Mouse (Mus musculus) gastrocnemius, postnatal 14 days (tissue): ENCODE data around the gene Rhoc. TPM values are rescaled to one million over a fixed set of nuclear protein-coding genes. Genes with fewer than 3 reads are reported as not detected.

Experiments
- DNase-seq: peaks from one replicate; pipeline ENCODE4 v3.0.0; 2021; ENCODE audit warnings: mixed read lengths
- intact Hi-C: fragments of 180-260 bp; cut with DNase I; formaldehyde crosslinking; loops from one replicate; pipeline ENCODE4 v1.15.1; 2025; ENCODE audit warnings: low total_unique reads
- total RNA-seq, 2 experiments: library from RNA; stranded (reverse); gene quantifications; 2 replicates each; pipeline ENCODE4 v1.2.3; 2021

Rhoc gene
- total RNA-seq, 2 experiments from 2014 or later, result 59.8 to 78.3 TPM

DNA sequence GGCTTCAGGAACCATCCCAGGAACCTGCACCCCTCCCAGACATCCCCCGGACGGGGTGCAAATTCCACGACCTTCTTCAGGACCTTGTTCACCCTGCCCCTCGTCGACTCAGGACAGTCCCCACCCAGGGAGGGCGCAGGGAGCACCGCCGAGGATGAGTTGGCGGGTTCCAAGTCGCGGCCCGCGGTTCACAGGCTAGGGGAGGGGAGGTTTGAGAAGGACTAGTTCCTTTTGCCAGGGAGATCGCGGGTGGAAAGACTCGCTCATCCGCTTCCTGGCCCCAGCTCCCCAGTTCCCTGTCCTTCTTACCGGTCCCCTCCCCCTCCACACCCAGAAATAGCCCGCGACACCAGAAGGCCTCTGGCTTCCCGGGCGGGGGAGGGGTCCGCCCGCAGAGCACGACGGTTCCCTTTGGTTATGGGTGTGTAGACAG, 6.7 kb upstream of the Rhoc start, which contains the start of gene Fam19a3:
Gene Fam19a3, minus strand, starts transcription at position 370 of the 433 bp plus-strand sequence.
- intact Hi-C loops, result loop anchor here (10.0 kb wide), 1 partner anchor 183 kb away; the partner anchor contains the start of gene Wnt2b

DNA sequence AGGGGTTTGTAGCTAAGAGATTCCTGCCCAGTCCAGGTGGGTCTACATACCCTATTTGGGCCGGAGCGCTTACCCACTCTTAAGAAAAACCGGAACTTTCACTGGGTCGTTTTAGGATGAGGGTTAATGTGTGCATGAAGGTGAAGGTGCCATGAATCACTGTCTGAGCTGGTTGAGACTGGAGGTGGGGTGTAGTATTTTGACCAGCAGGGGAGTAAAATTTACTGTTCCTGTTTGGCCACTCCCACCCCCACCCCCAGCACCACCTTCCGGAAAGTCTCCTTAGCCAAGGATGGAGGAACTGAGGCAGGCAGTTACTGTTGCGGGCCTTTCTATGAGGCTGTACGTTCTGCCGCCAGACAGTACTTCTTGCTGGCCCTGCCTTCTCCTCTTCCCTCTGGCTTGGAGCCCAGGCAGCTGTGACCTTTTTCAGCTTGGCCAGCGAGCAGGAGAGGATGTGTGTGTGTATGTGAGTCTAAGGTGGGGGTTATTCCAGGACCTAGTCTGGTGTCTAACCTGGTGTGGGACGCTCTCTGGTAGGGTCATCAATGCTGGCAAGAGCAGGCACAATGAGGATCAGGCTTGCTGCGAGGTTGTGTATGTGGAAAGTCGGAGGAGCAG, 6.0 kb upstream of the Rhoc start:
- peak; percentile 84 for DNase-seq
- intact Hi-C loops, result loop anchor here (10.0 kb wide), 1 partner anchor 183 kb away; the partner anchor contains the start of gene Wnt2b

More for the DNA sequence above, 6.7 kb upstream of the Rhoc start, which contains the start of gene Fam19a3:
- peak; percentile 75 for DNase-seq

DNA sequence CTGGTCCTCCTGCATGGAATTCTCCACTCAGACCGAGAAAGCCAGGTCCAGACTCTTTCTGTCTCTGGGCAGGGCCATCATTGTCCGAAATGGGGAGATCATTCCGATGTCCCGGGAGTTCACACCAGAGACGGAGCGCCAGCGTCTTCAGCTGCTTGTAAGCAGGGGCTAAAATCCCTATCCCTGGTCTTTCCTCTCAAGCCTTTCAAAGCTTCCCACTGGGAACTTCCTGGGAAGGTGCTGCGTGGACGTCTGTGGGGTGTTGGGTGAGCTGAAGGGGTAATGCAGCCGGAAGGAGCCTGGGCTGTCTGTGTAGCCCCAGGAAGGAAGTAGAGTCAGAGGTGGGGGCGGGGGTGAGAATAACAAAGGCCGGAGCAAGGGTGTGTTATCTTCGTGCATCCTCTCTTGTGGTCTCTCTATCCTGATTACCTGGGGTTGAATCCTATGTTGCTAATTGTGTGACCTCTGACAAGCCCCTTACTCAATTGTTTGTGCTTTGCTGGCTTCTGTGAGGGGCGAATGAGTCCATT, 4.1 kb upstream of the Rhoc start:
- intact Hi-C loops, result loop anchor here (10.0 kb wide), 1 partner anchor 181 kb away; the partner anchor contains the start of gene Wnt2b
- DNase-seq, result no peak

DNA sequence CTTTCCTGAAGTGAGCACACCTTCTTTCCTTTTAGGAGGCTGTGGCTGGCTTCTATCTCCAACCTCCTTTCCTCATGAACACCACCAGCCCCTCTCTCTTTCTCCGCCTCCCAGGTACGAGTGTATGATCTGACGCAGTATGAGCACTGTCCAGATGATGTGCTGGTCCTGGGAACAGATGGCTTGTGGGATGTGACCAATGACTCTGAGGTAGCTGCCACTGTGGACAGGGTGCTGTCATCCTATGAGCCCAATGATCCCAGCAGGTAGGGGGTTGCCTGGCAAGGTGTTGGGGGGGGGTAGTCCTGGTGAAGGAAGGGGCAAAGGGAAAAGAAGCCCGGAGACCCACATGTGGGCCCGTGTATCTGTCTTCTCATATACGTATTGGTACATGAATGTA, 2.9 kb upstream of the Rhoc start:
- intact Hi-C loops, result loop anchor here (10.0 kb wide), 1 partner anchor 180 kb away; the partner anchor contains the start of gene Wnt2b
- no peak for DNase-seq

DNA sequence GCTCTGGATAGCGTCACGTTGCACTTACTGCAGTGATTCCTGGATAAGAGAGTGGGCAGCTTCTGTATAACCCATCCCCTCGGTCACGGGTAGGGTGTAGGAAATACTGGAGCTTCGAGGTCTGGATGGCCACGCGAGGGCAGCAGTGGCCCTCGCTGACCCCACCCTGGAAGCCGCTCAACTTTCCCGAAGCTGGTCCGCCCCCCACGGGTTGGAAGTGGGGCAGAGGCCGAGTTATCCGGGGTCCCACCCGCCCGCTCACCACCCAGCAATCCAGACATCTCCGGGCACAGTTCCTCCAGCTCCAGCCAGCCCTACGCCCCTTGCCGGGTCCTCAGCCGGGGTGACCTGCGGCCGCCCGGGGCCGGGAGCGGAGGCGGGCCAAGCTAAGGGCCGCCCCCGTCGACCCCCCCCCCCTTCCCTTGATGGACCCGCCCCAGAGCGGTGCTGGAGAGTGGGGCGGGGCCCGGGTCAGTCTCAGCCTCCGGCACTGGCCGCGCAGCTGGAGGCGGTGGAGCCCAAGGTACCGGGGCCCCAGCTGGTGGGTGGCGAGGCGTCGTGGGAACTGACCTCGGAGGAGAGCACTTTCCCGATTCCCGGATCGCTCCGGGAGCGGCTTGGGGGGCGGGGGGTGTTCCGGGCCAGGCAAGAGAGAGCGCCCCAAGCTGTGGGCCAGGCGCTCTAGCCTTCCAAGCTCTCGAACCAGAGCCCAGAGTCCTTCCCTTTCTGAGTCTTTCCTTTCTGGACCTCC, 561 bp downstream of the Rhoc start:
- peak; percentile 89 for DNase-seq
- intact Hi-C loops, result loop anchor here (10.0 kb wide), 1 partner anchor 176 kb away; the partner anchor contains the start of gene Wnt2b

DNA sequence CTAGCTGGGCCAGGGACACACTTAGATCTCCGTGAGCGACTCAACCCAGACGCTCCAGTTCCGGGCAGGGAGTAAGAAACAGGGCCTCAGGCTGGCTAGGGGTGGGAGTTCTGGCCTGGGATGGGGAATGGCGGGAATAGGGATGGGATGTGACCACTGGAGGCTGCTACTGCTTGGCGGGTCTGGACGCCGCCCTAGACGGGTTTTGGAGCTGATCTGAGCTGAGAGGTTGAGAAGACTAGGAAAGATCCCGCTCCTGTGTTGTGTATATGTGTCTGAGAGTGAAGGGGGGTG, 1.1 kb downstream of the Rhoc start:
- intact Hi-C loops, result loop anchor here (10.0 kb wide), 1 partner anchor 176 kb away; the partner anchor contains the start of gene Wnt2b
- peak; percentile 27 for DNase-seq

DNA sequence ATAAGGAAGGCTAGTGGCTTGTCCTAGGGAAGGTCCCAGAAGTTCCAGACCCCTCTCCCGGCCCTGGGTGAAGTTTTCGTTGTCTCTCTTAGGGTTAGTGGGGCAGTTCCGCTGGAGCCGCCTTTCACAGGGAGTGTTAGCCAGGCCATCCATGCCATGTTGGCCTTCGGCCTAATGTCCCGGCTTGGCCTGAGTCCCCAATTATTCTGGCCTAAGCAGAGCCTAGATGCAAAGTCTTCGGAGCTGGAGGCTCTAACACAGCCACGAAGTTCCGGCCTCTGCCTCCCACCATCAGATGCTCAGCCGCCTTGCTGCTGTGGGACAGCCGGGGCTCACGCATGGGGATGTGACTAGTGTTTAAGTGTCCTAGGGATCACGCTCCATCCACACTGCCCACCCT, 1.6 kb downstream of the Rhoc start:
- intact Hi-C loops, result loop anchor here (5.0 to 10.0 kb wide), 2 partner anchors 72 to 175 kb away; partner anchors contain the start of genes Capza1, St7l and Wnt2b
- DNase-seq, result peak; percentile 55

DNA sequence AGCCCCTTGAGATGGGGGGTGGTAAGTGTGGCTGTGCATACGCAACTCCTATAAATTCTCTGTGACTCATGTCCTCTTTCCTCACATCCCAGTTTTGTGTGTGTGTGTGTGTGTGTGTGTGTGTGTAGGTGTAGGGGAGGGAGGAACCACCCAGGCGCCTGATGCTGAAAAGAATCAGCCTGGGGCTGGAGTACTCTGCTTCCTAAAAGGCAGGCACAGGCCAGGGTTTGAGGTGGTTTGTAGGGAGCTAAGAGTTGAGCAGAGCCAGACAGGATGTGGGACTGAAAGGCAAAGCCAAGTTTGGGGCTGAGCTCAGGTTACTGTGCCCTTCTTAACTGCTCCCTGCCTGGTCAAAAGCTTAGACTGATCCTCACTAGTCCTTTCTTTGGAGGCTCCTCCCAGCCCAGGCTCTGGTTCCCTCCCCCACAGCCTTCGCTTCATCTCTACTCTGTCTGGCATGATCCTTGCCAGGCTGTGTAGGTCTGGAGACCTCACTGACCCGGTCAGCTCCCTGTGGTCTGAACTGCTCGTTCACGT, 2.3 kb downstream of the Rhoc start:
- DNase-seq, result peak; percentile 45
- intact Hi-C loops, result loop anchor here (5.0 kb wide), 1 partner anchor 72 kb away; the partner anchor contains the start of genes Capza1 and St7l

DNA sequence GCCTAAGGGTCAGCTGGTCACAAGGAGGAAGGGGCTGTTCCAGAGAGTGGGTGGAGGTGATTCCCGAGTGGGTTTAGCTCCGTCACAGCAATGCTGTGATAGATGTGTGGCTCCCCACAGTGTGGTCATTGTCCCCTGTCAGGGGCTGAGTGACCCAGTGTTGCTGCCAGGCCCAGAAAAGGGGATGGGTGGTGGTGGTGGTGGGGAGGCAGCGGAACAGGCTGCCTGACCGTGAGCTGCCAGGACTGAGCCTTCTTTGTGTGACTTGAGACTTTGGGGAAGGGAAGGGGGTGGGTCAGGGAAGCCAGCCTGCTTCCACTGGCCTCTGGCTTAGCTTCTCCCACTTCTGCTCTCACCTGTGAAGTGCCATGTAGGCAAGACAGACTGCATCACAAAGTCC, 2.8 kb downstream of the Rhoc start:
- no peak for DNase-seq
- intact Hi-C loops, result loop anchor here (5.0 kb wide), 1 partner anchor 71 kb away; the partner anchor contains the start of genes Capza1 and St7l

DNA sequence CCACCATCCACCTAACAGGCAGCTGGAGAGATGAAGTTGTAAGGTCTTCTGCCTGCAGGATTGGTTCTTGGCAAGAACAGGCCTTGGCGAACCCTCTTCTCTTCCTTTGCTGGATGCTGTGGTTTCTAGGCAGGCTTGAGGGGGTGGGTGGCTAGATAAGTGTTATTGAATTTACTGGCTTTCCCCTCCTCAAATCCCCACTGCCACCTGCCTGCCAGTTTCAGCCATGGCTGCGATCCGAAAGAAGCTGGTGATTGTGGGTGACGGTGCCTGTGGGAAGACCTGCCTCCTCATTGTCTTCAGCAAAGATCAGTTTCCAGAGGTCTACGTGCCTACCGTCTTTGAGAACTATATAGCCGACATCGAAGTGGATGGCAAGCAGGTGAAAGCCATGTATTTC, 3.5 kb downstream of the Rhoc start:
- intact Hi-C loops, result loop anchor here (5.0 kb wide), 1 partner anchor 71 kb away; the partner anchor contains the start of genes Capza1 and St7l
- DNase-seq, result no peak

DNA sequence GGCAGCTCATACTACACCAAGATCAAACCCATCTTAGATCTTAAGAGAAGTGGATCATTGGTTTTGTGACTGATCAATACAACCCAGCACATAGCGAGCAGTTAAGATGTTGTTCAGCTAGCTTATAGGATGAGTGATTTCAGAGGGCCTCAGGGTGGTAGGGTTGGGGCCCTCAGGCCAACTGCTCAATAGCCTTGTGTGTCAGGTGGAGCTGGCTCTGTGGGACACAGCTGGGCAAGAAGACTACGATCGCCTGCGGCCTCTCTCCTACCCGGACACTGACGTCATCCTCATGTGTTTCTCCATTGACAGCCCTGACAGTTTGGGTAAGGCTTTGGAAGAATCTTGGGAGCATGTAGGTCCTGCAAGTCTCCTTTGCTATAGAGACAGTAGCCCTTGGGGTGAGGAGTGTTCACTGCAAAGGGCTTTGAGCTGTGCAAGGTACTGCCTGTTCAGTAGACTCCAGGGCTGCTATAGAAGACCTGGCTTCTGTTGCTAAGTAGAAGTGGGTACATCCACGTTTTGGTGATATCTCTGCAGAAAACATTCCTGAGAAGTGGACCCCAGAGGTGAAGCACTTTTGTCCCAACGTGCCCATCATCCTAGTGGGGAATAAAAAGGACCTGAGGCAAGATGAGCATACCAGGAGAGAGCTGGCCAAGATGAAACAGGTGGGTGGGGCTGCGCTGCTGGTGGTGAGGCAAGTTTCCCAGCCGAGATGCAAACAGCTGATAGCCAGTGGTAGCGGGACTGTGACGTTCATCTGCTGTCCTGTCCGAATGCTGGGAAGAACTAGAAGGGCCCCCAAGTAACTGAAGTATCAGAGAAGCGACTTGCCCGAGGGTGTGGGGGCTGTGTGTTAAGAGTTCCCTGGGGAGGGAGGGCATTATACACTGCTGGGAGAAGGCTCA, 4.4 kb downstream of the Rhoc start:
- DNase-seq, result no peak
- intact Hi-C loops, result loop anchor here (5.0 kb wide), 1 partner anchor 70 kb away; the partner anchor contains the start of genes Capza1 and St7l

DNA sequence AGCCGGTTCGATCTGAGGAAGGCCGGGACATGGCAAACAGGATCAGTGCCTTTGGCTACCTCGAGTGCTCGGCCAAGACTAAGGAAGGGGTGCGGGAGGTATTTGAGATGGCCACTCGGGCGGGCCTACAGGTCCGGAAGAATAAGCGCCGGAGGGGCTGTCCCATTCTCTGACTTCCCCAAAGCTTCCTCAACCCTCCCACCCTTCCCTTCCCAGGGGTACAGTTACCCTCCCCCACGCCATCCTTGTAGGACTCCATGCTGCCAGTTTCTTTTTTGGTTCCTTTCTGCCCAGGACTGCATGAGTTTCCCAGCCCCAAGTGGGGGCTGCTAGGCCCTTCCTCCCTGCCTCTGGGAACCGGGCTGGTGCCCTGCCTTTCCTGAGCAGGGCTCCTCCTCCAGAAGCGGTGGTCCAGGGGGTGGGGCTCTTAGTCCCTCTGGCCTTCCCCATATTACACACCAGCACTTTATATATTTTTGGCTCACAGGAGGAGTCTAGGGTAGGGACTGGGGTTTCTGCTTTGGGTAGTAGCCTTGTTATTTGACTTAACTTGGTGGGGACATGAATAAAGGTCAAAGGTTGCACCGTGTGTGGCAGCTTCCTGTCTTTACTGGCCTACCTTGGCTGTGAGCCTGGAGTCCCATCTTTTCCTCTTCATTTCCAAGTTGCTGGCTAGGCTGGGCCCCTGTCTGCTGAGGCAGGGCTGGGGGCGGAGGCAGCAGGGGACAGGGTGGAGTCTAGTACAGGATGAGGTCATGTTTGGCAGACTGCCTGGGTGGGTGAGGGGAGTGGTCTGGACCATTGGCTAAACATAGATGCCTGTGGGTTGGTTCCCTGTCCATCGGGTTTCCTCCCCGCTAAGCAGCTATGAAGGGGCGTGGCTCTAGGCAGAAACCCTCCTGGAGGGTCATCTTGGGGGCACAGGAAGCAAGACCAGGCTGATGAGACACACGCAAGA, 6.0 kb downstream of the Rhoc start:
- DNase-seq, result peak; percentile 94
- intact Hi-C loops, result loop anchor here (5.0 kb wide), 1 partner anchor 68 kb away; the partner anchor contains the start of genes Capza1 and St7l

DNA sequence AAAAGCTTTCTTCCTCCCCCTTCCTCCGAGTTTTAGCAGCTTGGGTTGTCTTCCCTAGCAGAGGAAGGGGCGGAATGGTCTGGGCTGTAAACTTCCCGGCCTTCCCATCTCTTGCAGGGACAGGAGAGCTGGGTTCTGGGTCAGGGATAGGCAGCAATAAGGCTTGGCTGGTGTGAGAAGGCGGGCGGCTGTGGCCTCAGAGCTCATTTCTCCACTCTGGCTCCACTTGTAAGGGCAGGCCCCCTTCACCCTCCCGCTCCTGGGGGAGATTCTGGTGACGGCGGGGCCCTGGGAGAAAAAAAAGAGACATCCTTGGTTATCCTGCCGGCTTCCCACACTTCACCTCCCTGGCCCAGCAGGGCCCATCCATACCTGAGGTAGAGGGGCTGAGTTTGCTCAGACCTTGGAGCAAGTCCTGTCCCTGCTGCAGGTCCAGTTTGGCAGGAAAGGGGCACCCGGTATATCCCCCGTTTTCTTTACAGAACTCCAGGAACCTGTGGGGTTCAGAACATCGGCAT, 6.8 kb downstream of the Rhoc start:
- intact Hi-C loops, result loop anchor here (5.0 kb wide), 1 partner anchor 67 kb away; the partner anchor contains the start of genes Capza1 and St7l
- DNase-seq, result no peak

DNA sequence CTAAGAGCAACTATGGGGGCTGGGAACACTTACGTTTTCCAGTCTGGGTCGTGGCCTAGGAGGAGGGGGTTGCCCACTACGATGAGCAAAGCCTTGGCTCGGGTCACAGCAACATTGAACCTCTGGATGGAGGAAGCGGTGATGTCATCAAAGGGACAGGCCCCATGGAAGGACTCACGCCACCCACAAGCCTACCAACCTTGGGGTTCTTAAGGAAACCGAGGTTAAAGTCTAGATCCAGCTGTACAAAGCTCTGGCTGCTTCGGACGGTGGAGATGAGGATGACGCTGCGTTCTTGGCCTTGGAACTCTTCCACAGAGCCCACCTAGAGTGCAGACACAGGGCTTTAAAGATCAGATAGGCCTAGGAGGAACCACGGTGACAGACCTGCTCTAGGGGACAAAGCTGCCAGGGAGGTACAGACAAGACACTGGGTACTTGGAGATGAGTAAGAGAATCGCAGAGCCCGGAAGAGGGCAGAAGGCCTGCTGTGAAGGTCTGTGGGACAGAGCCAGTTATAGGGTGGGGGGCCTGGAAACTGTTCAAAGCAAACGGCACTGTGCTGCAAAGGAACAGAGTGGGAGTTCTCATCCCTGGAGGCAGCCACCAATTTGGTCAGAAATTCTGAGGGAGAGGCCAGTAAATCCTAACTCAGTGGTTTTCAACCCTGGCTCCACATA, 7.6 kb downstream of the Rhoc start:
- intact Hi-C loops, result no loop called here

DNA sequence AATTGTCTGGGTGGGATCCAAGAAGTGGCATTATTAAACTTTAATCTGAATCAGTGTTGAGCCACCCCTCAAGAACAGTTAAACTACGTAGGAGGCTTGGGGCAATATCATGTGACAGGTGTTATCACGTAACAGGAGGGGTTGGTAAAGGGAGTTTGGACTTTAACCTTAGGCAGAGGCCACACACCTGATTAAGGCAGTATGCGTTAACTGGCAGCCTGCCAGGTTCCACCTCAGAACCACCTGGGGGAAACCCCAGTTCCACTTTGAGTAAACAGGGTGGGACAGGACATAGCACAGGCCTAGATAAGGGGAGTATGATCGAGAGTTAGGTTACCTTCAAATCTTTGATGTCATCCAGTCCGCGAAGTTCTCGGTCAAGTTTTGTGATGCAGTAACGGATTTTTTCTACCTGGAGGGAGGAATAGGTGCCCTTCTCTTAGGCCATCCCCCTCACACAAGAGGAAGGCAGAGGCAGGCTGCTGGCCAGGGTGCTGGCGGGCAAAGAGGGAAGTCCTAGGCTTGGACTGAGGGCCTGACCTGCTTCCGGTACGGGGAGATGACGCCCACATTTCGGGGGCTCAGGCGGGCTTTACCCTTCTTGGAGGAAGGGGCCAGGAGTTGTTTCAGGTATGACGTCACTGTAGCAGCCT, 8.4 kb downstream of the Rhoc start:
- no peak for DNase-seq
- intact Hi-C loops, result no loop called here

More for the DNA sequence above, 7.6 kb downstream of the Rhoc start:
- no peak for DNase-seq

DNA sequence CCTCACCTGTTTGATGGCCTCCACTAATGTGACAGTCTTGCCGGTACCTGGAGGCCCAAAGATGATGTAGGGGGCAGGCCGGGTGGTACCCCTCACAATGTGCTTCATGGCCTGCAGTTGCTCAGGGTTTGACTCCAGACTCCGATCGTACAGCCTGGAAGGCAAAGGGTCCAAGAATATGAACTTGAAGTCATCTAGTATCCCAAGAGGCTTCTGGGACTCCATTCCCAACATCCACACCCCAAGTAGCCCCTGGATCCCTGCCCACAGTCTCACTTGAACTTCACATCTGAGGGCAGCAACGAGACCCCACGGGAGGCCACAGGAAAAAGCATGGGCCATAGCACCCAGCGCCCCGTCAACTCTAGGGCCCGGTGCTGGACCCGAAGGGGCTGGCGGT, 12.5 kb downstream of the Rhoc start:
- no peak for DNase-seq

More for the DNA sequence above, 12.5 kb downstream of the Rhoc start:
- intact Hi-C loops, result no loop called here
